Mouse (Mus musculus) kidney, postnatal 36 days (tissue): ENCODE measurements around the gene Krt81.

ENCODE experiments used
- DNase-seq, 2 experiments: peaks; one replicate each; pipeline ENCODE4 v3.0.0; 2021 to 2022; ENCODE audit warnings: mixed read lengths in 2 of 2

The Krt81 gene

DNA sequence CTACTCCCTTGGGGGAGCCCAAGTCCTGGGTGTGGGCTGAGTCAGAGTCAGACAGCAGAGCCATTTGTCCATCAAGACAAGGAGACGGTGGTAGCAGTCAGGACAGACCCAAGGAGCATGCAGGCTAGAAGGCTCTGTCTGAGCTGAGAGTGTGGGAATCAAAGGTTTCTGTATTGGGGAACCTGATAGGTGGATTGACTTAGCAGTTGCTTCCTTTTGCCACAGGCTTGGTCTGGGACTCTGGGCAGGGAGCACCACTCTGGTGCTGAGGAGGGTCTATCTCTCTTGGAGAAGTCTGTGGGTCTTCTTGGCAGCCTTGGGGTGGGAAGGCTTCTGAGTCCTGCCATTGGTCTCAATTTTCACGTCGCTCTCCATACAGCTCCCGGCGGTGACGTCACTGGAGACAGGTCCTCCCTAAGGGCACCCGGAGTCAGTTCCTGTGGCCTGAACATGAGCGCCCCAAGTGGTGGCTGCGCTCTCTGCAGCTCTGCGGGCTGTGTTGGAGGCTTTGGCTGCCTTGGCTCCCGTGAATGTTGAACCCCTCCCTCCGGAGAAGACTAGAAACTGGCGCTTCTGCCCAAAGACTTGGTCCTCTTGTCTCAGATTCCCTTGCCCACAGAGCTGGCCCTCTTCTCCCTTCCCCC, 10.3 kb downstream of the Krt81 start:
- DNase-seq, result peak; percentile 74 to 88

- no peak for DNase-seq
Observed at GRCm38 (mm10) chr15:101447444-101447843, 16.1 kb downstream of the Krt81 start, which contains the start of gene Krt88. Krt88 (plus strand) TSS chr15:101447744.

DNA sequence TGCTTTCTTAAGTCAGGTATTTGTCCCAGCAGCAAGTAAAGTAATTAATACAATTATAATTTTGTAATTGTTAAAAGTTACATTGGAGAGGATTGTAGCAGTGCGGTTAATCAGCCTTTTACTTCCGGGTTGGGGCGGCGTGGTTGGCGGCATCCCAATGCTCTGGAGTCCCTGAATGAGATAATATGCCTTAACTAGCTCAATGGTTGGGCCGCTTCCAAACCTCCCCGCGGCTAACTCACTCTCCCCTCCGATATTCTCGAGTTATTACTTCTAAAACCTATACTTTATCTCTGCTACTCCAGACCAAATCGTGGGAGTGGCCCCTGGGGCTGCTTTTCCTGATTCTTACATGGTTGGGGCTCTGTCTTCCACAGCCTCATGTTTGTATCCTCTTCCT, 17.0 kb downstream of the Krt81 start:
- DNase-seq, result no peak

GRCm38 (mm10) chr15:101440837-101441236, 22.7 kb downstream of the Krt81 start:
- DNase-seq, result no peak

DNA sequence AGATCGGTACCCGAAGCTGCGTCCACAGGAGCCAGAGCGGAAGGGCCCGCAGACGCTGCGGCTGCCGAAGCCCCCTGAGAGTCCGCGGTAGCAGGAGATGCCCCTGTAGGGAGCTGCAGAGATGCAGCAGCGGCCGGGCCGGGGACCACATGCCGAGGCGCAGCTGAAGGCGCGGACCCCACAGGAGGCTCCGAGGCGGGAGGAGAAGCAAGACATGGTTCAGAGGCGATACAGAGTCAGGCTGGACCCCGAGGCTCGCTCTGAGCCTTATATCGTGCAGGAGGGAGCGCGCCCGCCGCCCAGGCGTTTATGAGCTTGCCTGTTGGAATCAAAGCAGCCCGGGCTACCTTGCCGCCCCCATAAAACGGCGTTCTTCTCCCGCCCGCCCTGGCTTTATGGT, 25.0 kb downstream of the Krt81 start, which contains the start of gene Krt87:
Gene Krt87, minus strand, starts transcription at position 250 of the 400 bp plus-strand sequence.
- DNase-seq, result no peak

- no peak for DNase-seq
Observed at GRCm38 (mm10) chr15:101436611-101437010, 26.9 kb downstream of the Krt81 start.

- DNase-seq, result no peak
Observed at GRCm38 (mm10) chr15:101424914-101425313, 38.6 kb downstream of the Krt81 start.

GRCm38 (mm10) chr15:101420903-101421302, 42.6 kb downstream of the Krt81 start:
- peak in 1 of 2 experiments; percentile 31 for DNase-seq

DNA sequence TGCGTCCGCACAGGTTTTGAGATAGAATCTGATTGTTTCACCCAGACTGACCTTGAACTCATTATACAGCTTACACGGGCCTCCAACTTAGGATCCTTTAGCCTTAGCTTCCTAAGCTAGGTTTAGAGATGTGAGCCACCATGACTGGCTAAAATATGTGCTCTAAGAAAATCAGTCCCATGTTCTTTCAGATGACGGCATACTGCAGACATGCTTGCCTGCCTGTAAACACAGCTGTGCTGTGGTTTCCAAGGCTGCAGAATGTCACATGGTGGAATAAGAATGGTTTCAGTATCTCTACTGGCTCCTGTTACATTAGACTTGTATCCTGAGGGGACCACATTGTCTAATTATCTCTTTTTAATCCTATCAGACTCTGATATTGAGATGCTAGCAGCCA, 44.6 kb downstream of the Krt81 start:
- no peak for DNase-seq

DNA sequence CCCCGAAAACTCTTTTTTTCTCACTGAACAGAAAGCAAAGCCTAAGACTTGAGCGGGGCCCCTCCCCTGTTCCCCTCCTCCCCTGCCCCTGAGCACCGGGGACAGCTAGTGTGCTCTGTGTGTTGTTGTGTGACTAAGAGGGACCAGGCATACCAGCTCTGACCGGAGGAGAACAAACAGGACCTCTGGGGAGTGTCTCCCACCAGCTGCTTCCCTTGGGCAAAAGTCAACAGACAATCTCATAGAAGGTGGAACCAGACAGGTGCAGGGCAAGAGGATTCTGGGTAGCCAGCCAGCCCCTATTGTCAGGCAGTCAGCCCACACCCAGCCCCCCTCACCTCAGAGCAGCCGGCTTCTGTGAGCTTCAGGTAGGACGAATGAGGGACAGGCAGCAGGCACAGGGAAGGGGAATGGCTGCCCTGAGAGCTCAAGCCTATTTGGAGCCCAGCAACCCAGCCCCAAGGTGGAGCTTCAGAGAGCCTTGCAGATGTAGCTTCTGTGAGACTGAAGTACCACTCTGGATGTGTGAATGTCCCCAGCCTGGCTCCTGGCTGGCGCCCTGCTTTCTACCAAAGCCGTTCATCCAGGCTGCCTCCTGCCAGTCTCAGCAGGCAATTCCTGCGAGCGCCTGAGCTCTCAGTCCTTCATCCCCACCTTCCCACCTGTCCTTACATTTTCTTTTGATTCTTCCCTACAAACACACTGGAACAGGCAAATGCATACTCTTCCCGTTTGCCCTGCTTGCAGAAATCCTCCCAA, 48.6 kb downstream of the Krt81 start:
- DNase-seq, result no peak

DNA sequence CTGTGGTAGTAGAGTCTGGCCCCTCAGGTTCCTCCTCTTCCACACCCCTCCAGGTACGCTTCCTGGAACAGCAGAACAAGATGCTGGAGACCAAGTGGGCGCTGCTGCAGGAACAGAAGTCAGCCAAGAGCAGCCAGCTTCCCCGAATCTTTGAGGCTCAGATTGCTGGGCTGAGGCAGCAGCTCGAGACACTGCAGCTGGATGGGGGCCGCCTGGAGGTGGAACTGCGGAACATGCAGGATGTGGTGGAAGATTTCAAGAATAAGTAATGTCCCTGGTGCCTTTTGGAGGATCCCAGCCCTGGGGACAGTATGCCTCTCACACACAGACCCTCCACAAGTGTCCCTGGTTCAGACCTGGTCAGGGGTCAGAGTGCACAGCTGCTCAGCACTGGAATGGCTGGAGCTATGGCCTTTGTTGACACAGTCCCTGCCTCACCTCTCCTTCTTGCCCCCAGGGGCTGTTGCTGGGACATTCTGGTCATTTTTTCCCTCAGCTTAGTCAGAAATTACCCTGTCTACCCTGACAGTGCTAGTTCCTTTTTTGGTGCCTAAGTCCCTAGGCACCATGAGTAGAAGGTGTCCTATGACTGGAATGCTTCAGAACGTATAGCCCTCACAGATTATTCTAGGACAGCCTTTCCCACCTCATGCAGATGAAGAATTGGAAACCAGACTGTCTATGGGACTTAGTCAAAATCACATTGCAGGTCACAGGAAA, 49.5 kb downstream of the Krt81 start:
- DNase-seq, result peak; percentile 26 to 40

- peak; percentile 82 to 83 for DNase-seq
Observed at GRCm38 (mm10) chr15:101412188-101412587, 51.4 kb downstream of the Krt81 start.

DNA sequence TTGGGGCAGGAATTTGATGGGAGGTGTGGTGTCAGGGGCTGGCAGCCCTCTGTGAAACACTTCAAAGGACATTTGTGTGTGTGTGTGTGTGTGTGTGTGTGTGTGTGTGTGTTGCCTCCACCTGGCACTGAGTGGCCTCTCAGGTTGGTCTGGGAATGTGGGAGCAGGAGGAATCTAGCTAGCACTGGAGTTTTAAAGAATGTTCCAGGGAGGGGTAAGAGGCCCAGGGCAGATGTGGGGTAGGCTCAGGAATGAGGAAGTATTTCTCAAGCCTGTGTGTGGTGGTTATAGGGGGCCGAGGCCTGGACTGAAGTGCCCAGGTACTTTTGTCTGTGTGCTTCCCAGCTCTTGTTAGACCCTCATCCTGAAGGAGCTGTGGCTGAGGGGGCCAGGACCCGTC, 52.8 kb downstream of the Krt81 start, which contains the start of gene Krt7:
Gene Krt7, plus strand, starts transcription at position 269 of the 400 bp plus-strand sequence.
- DNase-seq, result peak; percentile 65 to 74
